Mouse (Mus musculus) lung, postnatal 0 days (tissue): ENCODE data around the gene Fbxl22.

Source experiments
- CTCF ChIP-seq: IDR thresholded peaks from 2 replicates; pipeline ENCODE4 v1.5.1; 2016; ENCODE audit warnings: antibody characterized with exemption, mild to moderate bottlenecking
- EP300 ChIP-seq: IDR thresholded peaks from 2 replicates; pipeline ENCODE4 v1.6.1; 2016; ENCODE audit warnings: antibody characterized with exemption, mild to moderate bottlenecking, control low read depth

DNA sequence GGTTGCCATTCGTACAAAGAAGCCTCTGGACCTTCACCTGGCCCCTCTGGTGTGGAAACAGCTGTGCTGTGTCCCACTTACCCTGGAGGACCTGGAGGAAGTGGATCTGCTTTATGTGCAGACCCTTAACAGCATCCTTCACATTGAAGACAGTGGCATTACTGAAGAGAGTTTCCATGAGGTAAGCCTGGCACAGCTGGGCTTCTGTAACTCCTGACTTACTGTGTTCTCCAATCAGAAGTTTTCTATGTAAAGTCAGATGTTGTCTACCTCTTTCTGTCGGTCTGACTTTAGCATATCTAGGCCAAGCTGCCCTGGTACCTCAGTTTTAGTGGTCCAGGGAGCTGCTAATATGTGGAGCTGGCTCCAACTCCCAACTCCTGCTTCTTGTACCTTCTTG, 13.1 kb downstream of the Fbxl22 start:
- TF ChIP-seq CTCF (no peak), EP300 (no peak)
